Mouse (Mus musculus) thymus, postnatal 25 days (tissue): ENCODE results near the gene Abcc12.
A peak's percentile ranks its signal among the peaks of the same experiment; 100 is the strongest.

Source experiments
- DNase-seq: peaks from one replicate; pipeline ENCODE4 v3.0.0; 2022

Abcc12 gene

DNA sequence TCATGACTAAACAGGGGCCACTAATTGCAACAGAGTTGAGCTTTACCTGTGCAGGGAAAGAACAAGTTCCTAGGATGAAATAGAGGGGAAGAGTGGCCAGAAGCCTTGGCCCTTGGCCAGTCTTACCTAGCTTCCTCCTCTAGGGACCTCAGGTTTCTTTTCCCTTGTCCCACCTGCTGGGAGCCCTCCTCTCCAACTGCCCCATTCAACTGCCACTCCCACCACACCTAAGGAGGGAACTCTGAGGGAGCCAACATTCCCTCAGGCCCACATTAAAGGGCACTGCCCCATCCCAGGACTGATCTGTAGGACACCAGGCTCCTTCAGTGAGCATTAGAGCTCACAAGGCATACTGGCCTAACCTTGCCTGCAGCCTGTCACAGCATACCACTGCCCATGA lies at the start of gene Abcc12:
TSS of gene Abcc12 (minus strand) at position 229 of the 400 bp plus-strand sequence.
- DNase-seq = no peak

DNA sequence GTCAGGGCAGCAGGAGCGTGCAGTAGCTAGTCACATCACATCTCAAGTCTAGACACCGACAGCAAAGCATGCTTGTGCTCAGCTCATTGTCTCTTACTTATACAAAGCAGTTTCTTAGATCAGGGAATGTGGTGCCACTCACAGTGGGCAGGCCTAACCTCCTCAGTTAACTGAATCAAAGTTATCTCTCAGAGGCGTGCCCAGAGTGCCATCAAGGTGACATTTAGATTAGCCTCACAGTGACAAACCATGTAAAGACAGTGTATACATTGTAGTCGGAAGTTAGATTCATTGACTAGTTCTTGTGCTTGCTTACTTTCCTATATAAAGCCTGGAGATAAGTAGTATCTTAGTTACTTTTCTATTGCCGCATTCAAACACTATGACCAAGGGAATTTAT lies 49.7 kb upstream of the Abcc12 start:
- DNase-seq = no peak

DNA sequence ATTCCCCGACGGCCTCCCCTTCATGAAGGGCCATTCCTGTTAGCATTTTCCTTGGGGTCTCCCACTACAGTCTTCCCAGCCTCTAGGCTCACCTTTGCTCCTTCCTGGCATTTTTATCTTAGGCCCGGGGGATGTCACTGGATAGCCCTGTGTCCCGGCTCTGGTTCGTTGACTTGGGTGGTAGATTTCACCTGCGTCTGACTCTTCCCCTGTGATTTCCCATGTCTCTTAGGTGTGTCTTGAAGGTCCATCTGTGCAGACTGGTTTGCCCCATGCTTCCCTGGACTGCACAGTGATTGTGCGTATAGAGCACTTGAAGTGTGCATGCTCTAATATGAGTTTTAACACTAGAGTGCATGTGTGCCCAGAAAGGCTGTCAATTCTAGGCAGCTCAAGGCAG lies 44.4 kb upstream of the Abcc12 start:
- DNase-seq = peak; percentile 16

DNA sequence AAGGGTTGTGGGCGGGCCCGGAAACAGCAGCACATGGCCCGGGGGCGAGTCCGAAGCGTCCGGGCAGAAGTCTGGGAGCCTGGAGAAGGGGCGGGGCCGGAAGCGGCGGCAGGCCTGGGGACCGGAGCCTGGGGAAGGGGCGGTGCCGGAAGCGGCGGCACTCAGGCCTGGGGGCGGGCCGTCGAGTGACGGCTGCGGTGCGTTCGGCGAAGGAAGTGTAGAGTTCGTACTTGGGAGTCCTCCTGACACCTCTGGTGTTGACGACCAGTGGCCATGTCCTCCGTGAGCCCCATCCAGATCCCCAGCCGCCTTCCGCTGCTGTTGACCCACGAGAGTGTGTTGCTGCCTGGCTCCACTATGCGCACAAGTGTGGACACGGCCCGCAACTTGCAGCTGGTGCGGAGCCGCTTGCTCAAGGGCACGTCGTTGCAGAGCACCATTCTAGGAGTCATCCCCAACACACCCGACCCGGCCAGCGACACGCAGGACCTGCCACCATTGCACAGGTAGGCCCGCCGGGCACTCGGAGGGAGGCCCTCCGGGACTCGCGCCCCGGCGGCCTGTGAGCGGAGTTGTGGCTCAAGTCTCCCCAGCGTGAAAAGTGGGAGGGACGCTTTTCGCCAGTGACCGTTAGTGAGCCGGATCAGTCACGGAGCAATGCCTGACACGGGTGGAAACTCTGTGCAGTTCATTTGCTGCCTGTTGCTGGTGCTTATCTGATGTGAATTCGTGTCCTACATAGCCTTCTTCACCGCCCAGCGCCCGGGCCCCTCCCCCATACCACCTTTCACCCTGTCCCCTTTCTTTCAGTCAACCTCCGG lies 43.6 kb upstream of the Abcc12 start, which contains the start of gene Lonp2:
TSS of gene Lonp2 (plus strand) at position 133 of the 821 bp plus-strand sequence.
- peak; percentile 98 for DNase-seq

DNA sequence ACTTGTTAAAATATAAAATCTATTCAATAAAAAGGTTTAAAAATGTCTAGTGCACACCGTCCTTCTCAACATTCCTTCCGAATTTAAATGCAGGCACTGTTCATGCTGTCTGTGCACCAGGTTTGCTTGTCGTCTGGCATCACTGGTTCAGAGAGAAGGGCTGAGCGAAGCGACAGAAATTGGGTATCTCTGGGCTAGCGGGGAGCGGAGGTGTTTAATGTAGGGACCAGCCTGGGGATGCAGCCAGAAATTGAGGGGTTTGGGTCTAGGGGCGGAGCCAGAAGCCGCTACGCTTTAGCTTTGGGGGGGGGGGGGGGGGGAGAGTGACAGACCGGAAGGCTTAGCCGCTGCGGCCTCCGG lies 43.0 kb upstream of the Abcc12 start:
- no peak for DNase-seq

DNA sequence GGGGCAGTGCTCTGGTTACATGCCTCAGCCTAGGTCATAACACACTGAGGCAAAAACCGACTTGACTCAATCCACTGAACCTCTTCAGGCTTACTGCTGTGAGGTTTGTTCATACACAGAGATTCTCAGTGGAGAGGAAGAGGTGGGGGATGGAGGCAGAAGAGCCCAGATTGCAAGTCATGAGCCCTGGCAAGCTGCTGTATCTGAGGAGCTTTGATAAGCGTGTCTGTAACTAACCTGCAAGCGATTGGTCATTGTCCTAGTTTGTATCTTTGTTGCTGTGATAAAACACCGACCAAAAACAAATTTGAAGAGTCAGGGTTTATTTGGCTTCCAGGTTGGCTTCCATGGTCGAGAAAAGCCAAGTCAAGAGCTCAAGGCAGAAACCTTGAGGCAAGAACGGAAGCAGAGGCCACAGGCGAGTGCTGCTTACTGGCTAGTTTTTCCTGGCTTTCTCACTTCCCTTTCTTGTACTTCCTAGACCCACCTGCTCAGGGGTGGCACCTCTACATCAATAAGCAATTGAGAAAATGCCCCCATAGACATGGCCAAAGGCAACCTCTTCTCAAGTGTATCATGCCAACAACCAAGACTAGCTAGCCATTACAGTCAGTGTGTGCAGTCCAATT lies 37.4 kb upstream of the Abcc12 start:
- no peak for DNase-seq

DNA sequence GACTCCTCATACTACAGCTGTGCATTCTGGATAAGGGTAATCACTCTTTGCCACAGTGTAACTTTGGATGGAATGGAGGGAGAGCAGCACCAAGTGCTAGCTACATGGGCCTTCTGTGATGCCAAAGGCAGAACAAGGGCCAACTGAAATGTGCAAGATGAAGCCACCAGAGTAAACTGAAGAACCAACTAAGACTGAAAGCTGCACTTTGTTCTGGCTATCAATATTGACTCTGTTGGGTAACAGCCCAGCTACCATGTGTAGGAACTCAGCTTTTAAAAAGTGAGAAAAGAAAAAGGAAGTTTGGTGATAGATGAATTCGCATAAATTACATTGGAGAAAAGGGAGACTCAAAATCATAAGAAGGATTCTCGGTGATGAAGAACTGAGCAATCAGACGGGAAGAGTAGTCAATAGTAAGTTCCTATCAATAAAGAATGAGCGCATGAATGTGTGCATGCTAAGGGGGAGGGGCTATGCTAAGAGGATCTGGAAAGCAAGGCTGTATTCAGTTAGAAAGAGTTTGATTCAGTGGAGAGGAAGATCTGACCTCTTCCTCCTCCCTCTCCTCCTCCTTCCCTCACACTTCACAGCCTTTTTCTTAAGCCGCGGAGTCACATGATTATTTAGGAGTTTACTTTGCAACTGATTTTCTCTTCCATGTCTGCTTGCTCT lies 34.7 kb upstream of the Abcc12 start:
- DNase-seq = no peak

DNA sequence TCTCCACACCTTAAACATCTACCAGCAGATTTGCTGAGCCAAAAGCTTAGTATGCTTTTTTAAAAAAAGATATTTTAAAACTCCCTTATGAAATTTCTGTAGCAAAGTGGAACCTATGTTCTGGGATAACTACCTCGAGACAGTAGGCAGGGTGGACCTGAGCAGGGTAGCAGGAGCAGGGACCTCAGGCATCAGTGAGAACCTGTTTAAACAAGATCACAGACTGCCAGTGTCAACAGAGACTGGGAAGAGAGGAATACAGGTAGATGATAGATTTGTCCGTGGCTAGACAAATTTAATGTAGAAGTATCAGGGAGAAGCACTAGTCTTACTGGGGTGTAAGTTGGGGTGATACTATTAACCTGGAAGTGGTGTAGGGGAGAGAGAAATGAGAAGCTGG lies 33.3 kb upstream of the Abcc12 start:
- DNase-seq = no peak

DNA sequence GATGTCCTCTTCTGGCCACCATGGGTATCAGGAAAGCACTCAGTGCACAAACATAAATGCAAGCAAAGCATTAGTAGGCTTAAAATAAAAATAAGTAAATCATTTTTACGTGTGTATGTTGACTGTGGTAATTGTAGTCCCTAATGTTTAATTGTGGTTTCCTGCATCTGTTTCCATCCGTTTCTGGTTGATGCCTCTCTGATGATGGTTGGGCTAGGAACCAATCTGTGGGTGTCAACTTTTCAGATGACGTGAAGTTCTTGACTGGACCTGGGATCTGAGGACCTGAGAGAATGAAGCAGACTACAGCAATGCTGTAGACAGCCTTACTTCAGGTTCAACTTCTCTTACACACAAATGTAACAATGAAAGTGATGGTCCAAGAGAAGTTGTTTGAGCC lies 24.2 kb upstream of the Abcc12 start:
- no peak for DNase-seq

DNA sequence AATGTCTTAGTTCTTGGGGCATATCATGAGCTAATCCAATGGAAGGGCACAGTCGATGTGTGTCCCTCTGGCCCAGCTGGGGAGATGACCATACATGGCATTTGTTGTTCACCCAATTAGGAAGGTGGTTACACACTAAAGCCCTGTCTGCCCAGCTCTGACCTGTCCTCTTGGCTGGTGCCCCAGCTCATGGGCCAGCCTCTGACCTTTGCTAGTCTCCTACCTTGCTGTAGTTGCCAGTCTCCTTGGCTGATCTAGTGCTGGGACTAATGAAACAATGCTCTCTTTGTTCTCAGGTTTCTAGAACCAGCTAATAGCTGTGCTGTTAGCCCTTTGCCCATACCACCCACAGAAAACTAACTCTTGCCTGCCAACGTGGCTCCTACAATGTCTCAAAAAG lies 22.7 kb upstream of the Abcc12 start:
- no peak for DNase-seq

DNA sequence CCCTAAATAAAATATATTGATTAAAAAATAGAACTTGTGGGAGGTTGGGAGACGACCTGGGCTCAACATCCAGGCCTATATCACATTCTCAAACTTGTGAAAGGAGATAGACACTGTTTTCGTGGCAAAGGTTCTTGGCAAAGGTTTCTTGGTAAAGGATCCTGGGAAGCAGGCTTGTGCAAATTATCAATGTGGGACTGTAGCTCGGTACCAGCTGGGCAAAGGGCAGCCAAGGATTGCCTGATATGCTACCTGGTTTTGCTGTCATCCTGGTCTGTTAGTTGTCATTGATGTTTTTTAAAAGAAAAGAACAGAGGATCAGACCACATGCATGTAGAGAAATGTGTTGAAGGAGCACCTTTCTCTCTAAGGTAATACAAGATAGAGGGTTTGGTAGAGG lies 19.8 kb upstream of the Abcc12 start:
- no peak for DNase-seq

DNA sequence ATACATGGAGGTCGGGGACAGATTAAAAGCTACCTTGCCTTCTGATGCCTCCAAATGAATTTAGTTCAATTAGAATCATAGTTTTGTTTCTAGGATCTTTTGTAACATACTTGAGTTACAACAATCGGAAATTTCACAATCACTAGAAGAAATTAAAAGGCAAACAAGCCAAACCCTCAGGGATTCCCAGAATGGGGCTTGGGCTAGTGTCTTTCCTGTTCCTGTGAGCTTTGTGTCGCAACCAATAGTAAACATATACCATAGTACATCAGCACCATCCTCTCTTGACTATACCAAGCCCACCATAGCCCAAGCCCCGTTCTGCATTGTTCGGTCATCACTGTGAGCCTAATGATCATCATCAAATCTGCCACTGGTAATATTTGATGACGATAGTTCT lies 18.8 kb upstream of the Abcc12 start:
- no peak for DNase-seq

DNA sequence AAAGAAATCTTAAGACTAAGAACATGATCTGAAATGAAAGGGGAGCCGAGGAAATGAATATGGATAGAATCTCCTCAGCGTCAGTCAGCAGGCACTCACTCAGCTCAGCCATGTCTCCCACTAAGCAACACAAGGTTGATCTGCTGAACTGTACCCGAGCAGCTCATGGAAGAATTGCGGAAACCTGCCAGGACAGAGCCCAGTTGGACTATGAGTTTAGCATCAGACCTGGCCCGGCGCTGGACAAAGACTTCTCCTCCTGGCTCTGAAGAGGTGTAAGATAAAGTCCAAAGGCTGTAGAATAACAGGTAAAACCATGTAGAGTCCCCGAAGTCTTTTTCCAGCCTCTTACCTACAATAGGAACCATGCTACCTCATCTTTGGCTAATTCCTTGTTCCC lies 17.2 kb upstream of the Abcc12 start:
- DNase-seq = no peak

DNA sequence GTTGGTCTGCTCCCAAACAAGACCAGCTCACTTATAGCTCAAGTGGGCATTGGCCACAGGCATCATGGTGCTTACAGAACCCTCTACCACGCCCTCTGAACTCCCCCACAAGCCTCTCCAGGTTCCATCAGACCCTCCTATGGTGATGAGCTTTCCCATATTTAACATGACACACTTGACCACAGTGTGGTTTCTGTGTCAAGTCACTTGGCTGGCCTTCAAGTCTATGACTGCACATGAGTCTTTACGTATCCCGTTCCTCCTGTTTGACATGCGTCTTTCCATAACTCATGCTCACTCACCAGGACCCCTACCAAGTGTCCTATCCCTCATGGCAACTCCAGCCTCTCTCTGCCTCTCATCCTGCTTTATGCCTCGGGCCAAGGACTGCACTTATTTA lies 15.2 kb upstream of the Abcc12 start:
- DNase-seq = no peak

DNA sequence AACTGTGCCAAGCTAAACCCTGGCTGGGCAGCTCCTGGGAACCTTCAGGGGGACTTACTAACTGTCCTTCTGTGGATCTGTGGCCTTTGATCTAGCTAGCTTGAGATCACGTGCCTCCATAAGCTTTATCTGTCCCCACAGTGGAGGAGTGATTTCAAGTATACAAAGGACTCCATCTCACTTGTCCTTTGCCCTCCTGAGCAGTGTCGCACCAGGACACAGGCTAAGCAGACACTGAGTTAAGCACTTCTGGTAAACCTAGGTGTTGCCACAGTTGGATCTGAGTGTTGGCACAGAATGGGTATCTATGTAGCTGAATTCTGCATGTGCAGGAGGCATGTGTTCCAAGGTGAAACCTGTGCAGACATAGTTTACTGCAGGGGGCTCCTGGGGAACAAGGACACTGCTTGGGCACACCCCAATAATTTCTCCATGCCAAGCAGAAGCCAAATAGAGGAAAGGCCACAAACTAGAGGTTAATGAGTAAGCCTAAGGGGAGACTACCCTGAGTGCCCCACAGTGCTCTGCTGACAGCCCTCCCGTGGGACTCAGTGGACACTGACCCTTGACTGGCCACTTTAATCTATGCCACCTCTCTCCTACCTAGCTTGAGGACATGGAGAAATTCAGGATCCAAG lies 13.8 kb upstream of the Abcc12 start:
- DNase-seq = no peak

DNA sequence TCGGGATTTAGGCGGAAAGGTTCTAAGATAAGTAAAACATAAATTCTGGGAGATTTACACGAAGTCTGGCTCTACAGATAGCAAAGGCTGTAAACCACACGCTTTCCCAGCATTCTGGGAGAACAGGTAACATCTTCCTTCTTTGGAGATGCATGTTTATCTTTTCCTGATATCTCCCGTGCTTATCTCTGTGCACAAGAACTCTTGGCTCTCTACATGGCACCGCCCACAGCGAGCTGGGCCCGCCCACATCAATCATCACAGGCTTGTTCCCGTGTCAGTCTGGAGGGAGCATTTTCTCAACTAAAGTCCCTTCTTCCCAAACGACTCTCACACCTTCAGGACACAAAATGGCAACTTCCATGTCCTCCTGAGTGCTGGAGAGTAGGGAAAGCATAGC lies 12.6 kb upstream of the Abcc12 start:
- DNase-seq = no peak

DNA sequence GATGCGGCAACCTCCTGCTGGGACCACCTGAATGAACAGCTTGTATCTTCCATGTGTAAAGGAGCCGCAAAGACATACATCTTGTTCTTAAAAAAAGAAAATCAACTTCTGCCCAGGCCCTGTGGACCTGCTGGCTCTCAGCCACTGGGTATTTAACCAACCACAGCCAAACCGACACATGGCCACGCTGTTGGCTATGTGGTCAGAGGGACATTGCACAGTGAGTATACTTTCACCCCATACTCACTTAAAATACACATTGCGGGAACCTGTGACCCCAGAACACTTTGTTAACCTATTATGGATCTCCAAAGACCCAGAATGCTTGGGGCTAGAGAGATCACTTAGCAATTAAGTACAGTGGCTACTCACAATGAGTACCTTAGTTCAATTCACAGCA lies 7.9 kb upstream of the Abcc12 start:
- DNase-seq = no peak

DNA sequence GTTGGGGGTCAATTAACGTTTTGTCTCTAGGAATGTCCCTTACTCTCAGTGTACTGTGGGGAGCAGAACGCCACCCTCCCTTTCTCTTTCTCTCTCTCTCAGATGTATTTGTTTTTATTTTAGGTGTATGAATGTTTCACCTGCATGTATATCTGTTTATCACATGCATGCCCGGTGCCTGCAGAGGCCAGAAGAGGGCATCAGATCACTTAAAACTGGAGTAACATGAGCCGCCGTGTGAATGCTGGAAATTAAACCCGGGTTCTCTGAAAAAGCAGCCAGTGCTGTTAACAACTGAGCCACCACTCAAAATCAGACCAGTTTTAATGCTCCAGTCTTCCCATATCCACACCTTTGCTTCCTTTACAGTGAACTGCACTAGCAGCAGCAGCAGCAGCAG lies 6.2 kb upstream of the Abcc12 start:
- peak; percentile 14 for DNase-seq

DNA sequence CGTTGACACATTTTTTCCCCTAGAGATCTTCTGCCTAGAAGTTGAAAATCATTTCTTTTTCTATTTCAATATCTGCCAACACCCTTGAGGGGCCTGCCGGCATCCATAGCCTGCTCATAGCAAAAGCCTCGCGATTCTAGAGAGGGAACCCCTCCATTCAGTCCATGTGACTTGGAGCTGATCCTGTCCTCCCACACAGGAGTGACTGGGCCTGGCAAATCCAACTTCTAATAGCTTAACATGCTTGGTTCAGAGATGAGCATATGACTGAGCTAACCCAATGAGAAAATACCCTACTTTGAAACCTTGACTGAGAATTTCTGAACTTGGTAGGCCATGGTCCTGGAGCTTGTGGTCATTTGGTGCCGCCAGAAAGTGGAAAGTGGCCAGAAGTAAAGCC lies 5.6 kb upstream of the Abcc12 start:
- DNase-seq = no peak

DNA sequence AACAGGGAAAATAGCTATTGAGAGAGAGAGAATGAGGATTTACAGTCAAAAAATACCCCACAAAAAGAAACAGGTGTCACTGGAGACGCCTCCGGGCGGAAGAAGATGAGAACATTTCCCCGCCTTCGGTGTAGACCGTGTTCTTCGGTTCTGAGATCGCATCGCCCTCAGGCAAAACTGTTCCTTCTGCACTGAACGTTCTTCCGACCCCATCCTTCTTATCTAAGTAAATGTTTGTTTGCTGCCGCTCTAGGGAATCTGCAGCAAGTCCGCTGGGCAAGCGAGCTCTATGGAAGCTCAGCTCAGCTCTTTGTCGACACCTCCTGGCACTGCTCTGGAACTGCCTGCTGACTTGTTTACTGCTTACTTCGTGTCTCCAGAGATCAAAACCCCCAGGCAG lies 5.0 kb upstream of the Abcc12 start:
- peak; percentile 81 for DNase-seq

DNA sequence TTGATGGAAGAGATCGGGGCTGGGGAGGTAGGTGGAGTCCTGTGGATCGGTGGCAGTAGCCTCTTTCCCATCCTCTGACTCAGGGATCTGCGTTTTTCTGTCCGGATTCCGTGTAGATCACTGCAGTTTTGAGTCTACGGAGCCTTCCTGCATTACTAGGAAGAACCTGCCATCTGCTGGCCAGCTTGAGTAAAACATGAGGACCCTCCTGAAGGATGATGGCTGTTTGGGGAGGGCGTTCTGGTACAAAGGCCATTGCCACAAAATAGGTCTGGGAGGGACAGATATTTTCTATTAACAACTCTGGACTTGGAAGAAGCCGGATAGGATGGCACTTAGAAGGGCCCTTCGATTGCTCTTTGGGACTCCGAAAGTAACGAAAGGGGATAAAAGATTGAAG lies 4.6 kb upstream of the Abcc12 start:
- DNase-seq = peak; percentile 82

DNA sequence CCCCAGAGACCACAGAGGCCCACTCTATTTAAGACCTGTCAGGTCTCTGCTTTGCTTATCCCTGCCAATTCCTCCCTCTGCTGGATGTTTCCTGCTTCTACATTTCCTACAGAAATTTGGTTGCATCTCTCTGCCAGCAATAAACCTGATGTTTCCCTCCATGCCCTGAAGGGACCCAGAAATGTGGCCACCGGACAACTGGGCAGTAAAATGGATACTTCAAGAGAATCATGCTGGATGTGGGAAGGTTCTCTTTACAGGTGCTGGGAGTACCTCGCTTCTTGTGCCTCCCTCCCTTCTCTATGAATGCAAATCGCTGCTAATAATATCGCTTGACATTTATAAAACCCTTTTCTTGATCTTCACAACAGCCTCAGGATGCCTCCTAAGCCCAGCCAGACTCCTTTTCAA lies 1.4 kb upstream of the Abcc12 start:
- no peak for DNase-seq

DNA sequence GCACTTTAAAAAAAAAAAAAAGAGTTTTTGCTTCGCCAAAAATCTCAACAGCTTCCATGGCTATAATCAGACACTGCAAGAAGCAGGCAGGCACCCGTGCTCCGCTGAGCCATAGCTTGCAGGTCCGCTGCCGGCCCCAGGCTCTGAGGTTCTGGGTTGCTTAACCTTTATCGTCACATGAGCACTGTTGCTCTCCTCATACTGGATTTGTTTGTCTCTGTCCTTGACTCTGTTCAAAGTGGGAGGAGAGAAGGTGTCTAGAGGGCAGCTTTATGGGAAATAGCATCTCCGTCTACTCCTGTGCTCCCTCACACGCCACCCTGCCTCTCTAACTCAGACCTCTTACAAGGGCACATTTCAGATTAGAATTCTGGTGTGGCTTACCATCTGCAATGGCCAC lies 1.8 kb downstream of the Abcc12 start:
- DNase-seq = no peak

DNA sequence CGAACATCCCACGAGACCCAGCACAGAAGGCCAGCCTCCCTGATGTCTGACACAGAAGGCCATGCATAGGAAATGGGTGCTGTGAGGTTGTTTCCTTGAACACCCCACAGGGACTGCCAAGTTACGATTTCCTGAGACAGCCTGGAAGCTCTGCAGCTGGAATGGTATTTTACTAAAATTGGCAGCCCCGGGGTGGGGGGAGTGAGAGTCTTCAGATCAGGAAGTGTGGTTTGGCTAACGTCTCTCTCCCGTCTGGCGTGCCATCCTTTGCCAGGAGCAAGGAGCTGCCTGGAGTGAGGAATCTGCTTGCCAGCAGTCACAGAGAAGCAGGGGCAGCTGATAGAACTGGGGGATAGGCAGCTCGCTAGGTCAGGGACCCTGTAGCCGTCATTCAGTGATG lies 2.4 kb downstream of the Abcc12 start:
- no peak for DNase-seq
